Mouse (Mus musculus) brain, embryonic 14.5 days (tissue): ENCODE measurements at regions not wholly inside any gene's neighbourhood (a gene's known extent, or its start where the extent isn't known, plus 50 kb on each side); places are given as distances from the start of the nearest gene placed in this dataset.

Source experiments
- CTCF ChIP-seq: fragments of 200-500 bp; IDR thresholded peaks from 2 replicates; pipeline ENCODE4 v1.5.1; 2012; ENCODE audit warnings: inconsistent platforms, mild to moderate bottlenecking, moderate library complexity, borderline replicate concordance; ENCODE audit not compliant: insufficient read depth, insufficient read length; ENCODE audit errors: extremely low read depth
- POLR2A ChIP-seq: fragments of 200-500 bp; IDR thresholded peaks from 2 replicates; pipeline ENCODE4 v1.6.1; 2012; ENCODE audit warnings: mild to moderate bottlenecking, inconsistent platforms, borderline replicate concordance; ENCODE audit not compliant: poor library complexity, insufficient read depth, insufficient read length, severe bottlenecking; ENCODE audit errors: extremely low read depth

DNA sequence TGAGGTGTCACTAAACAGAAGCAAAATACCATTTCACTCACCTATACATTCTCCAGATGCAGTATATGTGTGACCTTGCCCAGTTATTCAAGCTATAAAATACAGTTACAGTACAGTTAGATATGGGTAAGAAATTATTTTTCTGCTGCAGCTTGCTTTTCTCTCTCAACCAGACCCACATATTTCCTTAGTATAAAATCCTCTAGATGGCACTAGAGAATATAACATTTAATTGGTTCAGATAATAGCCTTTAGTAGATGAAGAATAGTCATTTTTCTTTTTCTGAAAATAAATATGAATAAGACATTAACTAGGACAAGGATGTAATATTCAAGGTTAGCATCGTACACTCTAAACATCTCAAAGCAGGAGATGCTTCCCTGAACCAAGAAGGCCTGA is 441.0 kb downstream of the Stim2 start:
- no peak for TF ChIP-seq CTCF
- TF ChIP-seq POLR2A = no peak
